Mouse (Mus musculus): ENCODE results near the gene Gm6268.

Gene Gm6268

GRCm38 (mm10) chrX:36400980-36401379, at the start of gene Gm6268:
Gene Gm6268, plus strand, starts transcription at chrX:36401280.
- DNase-seq (ENCODE audit: low read depth, low spot score) = no peak

- no peak for DNase-seq (ENCODE audit: low read depth, low spot score)
Observed at GRCm38 (mm10) chrX:36352446-36352845, 48.6 kb upstream of the Gm6268 start.

- DNase-seq (ENCODE audit: low read depth, low spot score) = no peak
Observed at GRCm38 (mm10) chrX:36385340-36385739, 15.7 kb upstream of the Gm6268 start.

GRCm38 (mm10) chrX:36389971-36390370, 11.1 kb upstream of the Gm6268 start:
- DNase-seq (ENCODE audit: low read depth, low spot score) = no peak

- no peak for DNase-seq (ENCODE audit: low read depth, low spot score)
Observed at GRCm38 (mm10) chrX:36390503-36390902, 10.6 kb upstream of the Gm6268 start.

GRCm38 (mm10) chrX:36392672-36393071, 8.4 kb upstream of the Gm6268 start:
- DNase-seq (ENCODE audit: low read depth, low spot score) = no peak

GRCm38 (mm10) chrX:36393279-36393678, 7.8 kb upstream of the Gm6268 start:
- no peak for DNase-seq (ENCODE audit: low read depth, low spot score)

GRCm38 (mm10) chrX:36402316-36402715, 1.2 kb downstream of the Gm6268 start:
- no peak for DNase-seq (ENCODE audit: low read depth, low spot score)

- no peak for DNase-seq (ENCODE audit: low read depth, low spot score)
Observed at GRCm38 (mm10) chrX:36419153-36419552, 18.1 kb downstream of the Gm6268 start.

GRCm38 (mm10) chrX:36434993-36435392, 33.9 kb downstream of the Gm6268 start:
- DNase-seq (ENCODE audit: low read depth, low spot score) = no peak

- no peak for DNase-seq (ENCODE audit: low read depth, low spot score)
Observed at GRCm38 (mm10) chrX:36437932-36438331, 36.9 kb downstream of the Gm6268 start.

Measured in c-Kit-negative CD71-positive TER-119-positive erythroid progenitor cells, embryonic 14.5 days (primary cell).